In the genomic region with DNA sequence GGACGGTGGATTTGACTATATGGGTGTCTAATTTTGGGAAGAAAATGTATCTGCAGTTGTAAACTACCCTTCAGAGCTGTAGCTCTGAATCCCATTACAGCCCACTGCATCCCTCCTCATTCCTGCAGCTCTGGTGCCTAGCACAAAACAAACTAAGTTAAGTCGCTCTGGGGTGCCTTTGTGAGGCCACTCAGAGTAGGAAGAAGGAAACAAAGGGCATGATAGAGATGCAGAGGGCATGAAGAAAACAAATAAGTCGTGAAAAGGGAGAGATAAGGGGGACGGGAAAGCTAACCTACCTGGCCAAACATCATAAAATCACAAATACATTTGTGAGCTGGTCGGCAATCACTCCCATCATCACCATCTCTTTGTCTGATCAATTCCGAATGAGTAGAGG, we compare ENCODE assay signal across 11 mouse cellular contexts. TPM values are rescaled to one million over a fixed set of nuclear protein-coding genes. Genes with fewer than 3 reads are reported as not detected.
DNase-seq lines count a peak whose midpoint lies in the region; ATAC-seq and TF ChIP-seq lines count a peak whose summit lies in the region.
"Had no signal": no experiment of that assay in that cellular context is flagged by ENCODE, and none has a peak within 500 bp of the region (broad histone marks: within the 10 kb centered on the region; RNA-seq: fewer than 3 reads in every experiment).

No protein-coding gene starts in this region.

- no peaks in the 10 kb centered on the region for H3K36me3 ChIP-seq in forebrain, embryonic 10.5 days (replicated peaks)
- H3K36me3 ChIP-seq in forebrain, embryonic 11.5 days (ENCODE audit: control insufficient read depth, insufficient read depth, low read length): no peaks in the 10 kb centered on the region
- H3K36me3 ChIP-seq in forebrain, embryonic 12.5 days (replicated peaks): no peaks in the 10 kb centered on the region
- H3K36me3 ChIP-seq in hindbrain, postnatal 0 days (ENCODE audit: insufficient read depth, low read length): no peaks in the 10 kb centered on the region
- no peaks in the 10 kb centered on the region for H3K36me3 ChIP-seq in neural tube, embryonic 12.5 days
- no peaks in the 10 kb centered on the region for H3K36me3 ChIP-seq in liver, postnatal 0 days (replicated peaks; ENCODE audit: insufficient read depth, low read length)
- H3K36me3 ChIP-seq: heart, embryonic 12.5 days had no signal

- peaks cover 90% of the 10 kb centered on the region for H3K27me3 ChIP-seq in forebrain, embryonic 10.5 days (ENCODE audit: poor library complexity, severe bottlenecking)
- peaks cover 20% of the 10 kb centered on the region for H3K27me3 ChIP-seq in forebrain, embryonic 11.5 days (ENCODE audit: control insufficient read depth, insufficient read depth, low read length)
- H3K27me3 ChIP-seq in forebrain, embryonic 12.5 days: peaks cover 40% of the 10 kb centered on the region
- peaks cover 12% of the 10 kb centered on the region; the same call in 1 of the 2 replicates for H3K27me3 ChIP-seq in hindbrain, postnatal 0 days (ENCODE audit: insufficient read depth, low read length)
- H3K27me3 ChIP-seq in neural tube, embryonic 12.5 days (replicated peaks): peaks cover 57% of the 10 kb centered on the region
- H3K27me3 ChIP-seq in liver, postnatal 0 days (ENCODE audit: insufficient read depth, low read length): peaks cover 37% of the 10 kb centered on the region
- H3K27me3 ChIP-seq: heart, embryonic 12.5 days had no signal

- no peak for ATAC-seq in forebrain, embryonic 11.5 days (replicated peaks; ENCODE audit: low FRiP score)
- no peak for ATAC-seq in forebrain, embryonic 12.5 days (ENCODE audit: low FRiP score)
- no peak for ATAC-seq in hindbrain, postnatal 0 days
- no peak for ATAC-seq in neural tube, embryonic 12.5 days (ENCODE audit: low FRiP score, low read depth)
- ATAC-seq in liver, postnatal 0 days: no peak
- ATAC-seq: intestine, postnatal 0 days had no signal

- no peak overlapping the region for H3K4me3 ChIP-seq in forebrain, embryonic 10.5 days
- H3K4me3 ChIP-seq in forebrain, embryonic 11.5 days (ENCODE audit: low read depth, low read length): no peak overlapping the region
- no peak overlapping the region for H3K4me3 ChIP-seq in forebrain, embryonic 12.5 days (replicated peaks)
- 0 out of 2 replicates have a peak overlapping the region, but pooled peaks have one; percentile 3 for H3K4me3 ChIP-seq in hindbrain, postnatal 0 days (ENCODE audit: low read length)
- no peak overlapping the region for H3K4me3 ChIP-seq in neural tube, embryonic 12.5 days
- H3K4me3 ChIP-seq in liver, postnatal 0 days (ENCODE audit: low read depth, low read length): no peak overlapping the region

- DNase-seq in forebrain, embryonic 10.5 days (ENCODE audit: extremely low spot score, low spot score): peak; percentile 20
- DNase-seq in forebrain, embryonic 11.5 days (ENCODE audit: low spot score): no peak
- no peak for DNase-seq in hindbrain, postnatal 0 days (ENCODE audit: low spot score)
- no peak for DNase-seq in liver, postnatal 0 days
- no peak for DNase-seq in gastrocnemius, postnatal 10 days
- no peak for DNase-seq in kidney, adult 8-10 months
- DNase-seq: lung, postnatal 14 days had no signal

- peaks cover 37% of the 10 kb centered on the region for H3K4me1 ChIP-seq in forebrain, embryonic 10.5 days
- peaks cover 10% of the 10 kb centered on the region; the same call in 1 of the 2 replicates for H3K4me1 ChIP-seq in forebrain, embryonic 11.5 days (replicated peaks; ENCODE audit: control insufficient read depth, insufficient read depth, low read length)
- peaks cover 18% of the 10 kb centered on the region for H3K4me1 ChIP-seq in forebrain, embryonic 12.5 days
- peaks cover 8% of the 10 kb centered on the region; the same call in 1 of the 2 replicates for H3K4me1 ChIP-seq in hindbrain, postnatal 0 days (ENCODE audit: insufficient read depth, low read length)
- H3K4me1 ChIP-seq in neural tube, embryonic 12.5 days: peaks cover 12% of the 10 kb centered on the region
- peaks cover 6% of the 10 kb centered on the region for H3K4me1 ChIP-seq in liver, postnatal 0 days (ENCODE audit: insufficient read depth)

- H3K9ac ChIP-seq in forebrain, embryonic 11.5 days (ENCODE audit: low read length): no peak overlapping the region
- no peak overlapping the region for H3K9ac ChIP-seq in forebrain, embryonic 12.5 days
- H3K9ac ChIP-seq in hindbrain, postnatal 0 days (replicated peaks; ENCODE audit: low read length): no peak overlapping the region
- H3K9ac ChIP-seq in neural tube, embryonic 12.5 days: no peak overlapping the region
- no peak overlapping the region for H3K9ac ChIP-seq in liver, postnatal 0 days (replicated peaks)

- TF ChIP-seq EP300 in liver, postnatal 0 days (IDR thresholded peaks at IDR 0.05; ENCODE audit: low read depth): no peak

- WGBS in forebrain, embryonic 10.5 days: 2% methylated on average over 6 of the region's 6 CpGs
- WGBS in forebrain, embryonic 11.5 days: under 1% methylated on average over 6 of the region's 6 CpGs
- WGBS in forebrain, embryonic 12.5 days: 3% methylated on average over 6 of the region's 6 CpGs
- 9% methylated on average over 6 of the region's 6 CpGs for WGBS in hindbrain, postnatal 0 days
- 5% methylated on average over 6 of the region's 6 CpGs for WGBS in neural tube, embryonic 12.5 days
- 25% methylated on average over 6 of the region's 6 CpGs for WGBS in liver, postnatal 0 days (ENCODE audit: insufficient replicate concordance)

- H3K27ac ChIP-seq in forebrain, embryonic 10.5 days: no peak overlapping the region
- no peak overlapping the region for H3K27ac ChIP-seq in forebrain, embryonic 11.5 days (ENCODE audit: low read depth, low read length)
- no peak overlapping the region for H3K27ac ChIP-seq in forebrain, embryonic 12.5 days
- H3K27ac ChIP-seq in hindbrain, postnatal 0 days: peak overlapping the region; percentile 95; the same call in 1 of the 2 replicates
- no peak overlapping the region for H3K27ac ChIP-seq in neural tube, embryonic 12.5 days
- H3K27ac ChIP-seq in liver, postnatal 0 days (ENCODE audit: low read depth): no peak overlapping the region

- H3K9me3 ChIP-seq in forebrain, embryonic 10.5 days: no peaks in the 10 kb centered on the region
- no peaks in the 10 kb centered on the region for H3K9me3 ChIP-seq in forebrain, embryonic 11.5 days (ENCODE audit: control insufficient read depth, low read length)
- H3K9me3 ChIP-seq in forebrain, embryonic 12.5 days: no peaks in the 10 kb centered on the region
- no peaks in the 10 kb centered on the region for H3K9me3 ChIP-seq in hindbrain, postnatal 0 days (ENCODE audit: low read length)
- no peaks in the 10 kb centered on the region for H3K9me3 ChIP-seq in neural tube, embryonic 12.5 days
- H3K9me3 ChIP-seq in liver, postnatal 0 days (ENCODE audit: low read length): no peaks in the 10 kb centered on the region
- H3K9me3 ChIP-seq: heart, embryonic 12.5 days had no signal

- TF ChIP-seq CTCF in hindbrain, postnatal 0 days (IDR thresholded peaks at IDR 0.05; ENCODE audit: low read depth): no peak
- no peak for TF ChIP-seq CTCF in liver, postnatal 0 days (IDR thresholded peaks at IDR 0.05; ENCODE audit: low read depth)

- no peak overlapping the region for H3K4me2 ChIP-seq in forebrain, embryonic 11.5 days (ENCODE audit: low read depth, low read length, severe bottlenecking)
- peak overlapping the region; percentile 80 for H3K4me2 ChIP-seq in forebrain, embryonic 12.5 days
- H3K4me2 ChIP-seq in hindbrain, postnatal 0 days (ENCODE audit: low read depth, low read length): peak overlapping the region; percentile 65
- 0 out of 2 replicates have a peak overlapping the region, but pooled peaks have one; percentile 20 for H3K4me2 ChIP-seq in neural tube, embryonic 12.5 days (replicated peaks)
- H3K4me2 ChIP-seq in liver, postnatal 0 days (ENCODE audit: low read depth, low read length): no peak overlapping the region

RNA-seq across cellular contexts. Expression of gene Cacna2d1, which starts 1.5 kb away (rescaled TPM):
- 3.9 and 6.4 TPM in 2 replicates for polyA plus RNA-seq in forebrain, embryonic 10.5 days (2016; fragmentation: Nextera tagmentation; extraction: Ambion mirVana)
- polyA plus RNA-seq in forebrain, embryonic 11.5 days (2014; fragmentation: Nextera tagmentation; extraction: Ambion mirVana): 19.8 and 21.9 TPM in 2 replicates
- polyA plus RNA-seq in forebrain, embryonic 12.5 days (2016; fragmentation: Nextera tagmentation; extraction: Ambion mirVana): 30.3 and 36.7 TPM in 2 replicates
- 58.8 and 67.6 TPM in 2 replicates for total RNA-seq in hindbrain, postnatal 0 days (2014; rRNA removed)
- polyA plus RNA-seq in hindbrain, postnatal 0 days (2015; fragmentation: Nextera tagmentation; extraction: Ambion mirVana): 36.3 and 36.5 TPM in 2 replicates
- polyA plus RNA-seq in neural tube, embryonic 12.5 days (2016; fragmentation: Nextera tagmentation; extraction: Ambion mirVana): 36.2 and 37.4 TPM in 2 replicates
- 0.25 and 0.50 TPM in 2 replicates for polyA plus RNA-seq in liver, postnatal 0 days (2015; fragmentation: Nextera tagmentation; extraction: Ambion mirVana)
- total RNA-seq in gastrocnemius, postnatal 10 days (2021): 100 to 1,000 TPM; 285 to 287 TPM

Comparison
In these comparisons a context has a peak if more than half of its experiments do, and no peak if none do; other contexts are left out.
1. H3K4me2 ChIP-seq: peak in forebrain, embryonic 12.5 days (single experiment), hindbrain, postnatal 0 days (single experiment) and neural tube, embryonic 12.5 days (single experiment); none in forebrain, embryonic 11.5 days (single experiment) and liver, postnatal 0 days (single experiment).